Mouse (Mus musculus) heart, embryonic 12.5 days (tissue): ENCODE results near the gene Prph2. TPM values are rescaled to one million over a fixed set of nuclear protein-coding genes. Genes with fewer than 3 reads are reported as not detected.
A peak's percentile ranks its signal among the peaks of the same experiment; 100 is the strongest.

Experiments used
- ATAC-seq: fragments of 200-750 bp; cut with Nextera tagmentation; 2 replicates; pipeline ENCODE4 v1.8.0; 2017; ENCODE audit warnings: moderate TSS enrichment, moderate library complexity; ENCODE audit not compliant: insufficient number of reproducible peaks, low FRiP score
- H3K27ac ChIP-seq: fragments of 300-500 bp; sonication (generic); 2 replicates; pipeline ENCODE4 v1.5.1; 2016; ENCODE audit warnings: mild to moderate bottlenecking, moderate library complexity; ENCODE audit not compliant: poor library complexity, severe bottlenecking
- H3K27me3 ChIP-seq: fragments of 300-500 bp; sonication (generic); replicated peaks from 2 replicates; pipeline ENCODE4 v1.6.1; 2016; ENCODE audit warnings: mild to moderate bottlenecking, moderate library complexity
- H3K36me3 ChIP-seq: fragments of 300-500 bp; sonication (generic); 2 replicates; pipeline ENCODE4 v1.6.1; 2016; ENCODE audit warnings: mild to moderate bottlenecking, moderate library complexity
- H3K4me1 ChIP-seq: fragments of 300-500 bp; sonication (generic); replicated peaks from 2 replicates; pipeline ENCODE4 v1.6.1; 2016; ENCODE audit warnings: mild to moderate bottlenecking
- H3K4me2 ChIP-seq: fragments of 300-500 bp; sonication (generic); 2 replicates; pipeline ENCODE4 v1.6.1; 2016; ENCODE audit warnings: mild to moderate bottlenecking, moderate library complexity
- H3K4me3 ChIP-seq: fragments of 300-500 bp; sonication (generic); 2 replicates; pipeline ENCODE4 v1.5.1; 2016; ENCODE audit warnings: mild to moderate bottlenecking
- H3K9ac ChIP-seq: fragments of 300-500 bp; sonication (generic); 2 replicates; pipeline ENCODE4 v1.6.1; 2016; ENCODE audit warnings: mild to moderate bottlenecking, moderate library complexity
- H3K9me3 ChIP-seq: fragments of 300-500 bp; sonication (generic); replicated peaks from 2 replicates; pipeline ENCODE4 v1.6.1; 2016; ENCODE audit warnings: mild to moderate bottlenecking, moderate library complexity
- WGBS: fragments of 180-500 bp; shearing (Covaris S2); methylation state at CpG from one replicate; pipeline ENCODE4 v1.1.7; 2016; 5-methylcytosine and 5-hydroxymethylcytosine counted together
- polyA plus RNA-seq: library from polyadenylated mRNA; unstranded; fragments of >200 nt; fragmentation: Nextera tagmentation; extraction: Ambion mirVana; gene quantifications from 2 replicates; pipeline ENCODE4 v1.2.1, GENCODE M21; 2016

Prph2 gene
- polyA plus RNA-seq, 1 experiment from 2014 or later: not detected

DNA sequence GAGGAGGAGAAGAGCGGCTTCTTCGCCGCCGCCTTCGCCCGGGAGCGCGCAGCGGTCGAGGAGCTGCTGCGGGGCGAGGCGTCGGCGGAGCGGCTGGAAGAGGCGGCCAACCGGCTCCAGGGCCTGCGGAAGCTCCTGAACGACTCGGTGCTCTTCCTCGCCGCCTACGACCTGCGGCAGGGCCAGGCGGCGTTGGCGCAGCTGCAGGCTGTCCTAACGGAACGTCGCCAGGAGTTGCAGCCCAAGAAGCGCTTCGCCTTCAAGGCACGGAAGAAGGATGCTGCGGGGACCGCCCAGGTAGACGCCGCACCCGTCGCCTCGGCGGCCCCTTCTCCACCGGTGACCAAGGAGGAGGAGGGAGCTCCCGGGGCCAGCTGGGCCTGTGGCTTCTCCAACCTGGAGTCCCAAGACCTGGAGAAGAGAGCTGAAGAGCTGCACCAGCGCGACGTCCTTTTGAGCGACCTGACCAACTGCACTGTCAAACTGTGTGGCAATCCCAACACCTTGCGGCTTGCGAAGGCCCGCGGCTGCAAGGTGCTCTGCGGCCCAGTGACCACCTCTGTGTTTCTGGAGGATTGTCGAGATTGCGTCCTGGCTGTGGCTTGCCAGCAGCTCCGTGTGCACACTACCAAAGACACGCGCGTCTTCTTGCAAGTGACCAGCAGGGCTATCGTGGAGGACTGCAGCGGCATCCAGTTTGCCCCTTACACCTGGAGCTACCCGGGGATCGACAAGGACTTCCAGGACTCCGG is 19.2 kb upstream of the Prph2 start:
- Histone ChIP-seq H3K4me1 (peaks cover 28% of the 10 kb centered on the region), H3K9ac (peak overlapping the region; percentile 91), H3K27me3 (no peaks in the 10 kb centered on the region), H3K9me3 (no peaks in the 10 kb centered on the region), H3K27ac (peak overlapping the region; percentile 86), H3K4me3 (peak overlapping the region; percentile 75), H3K36me3 (peaks cover 10% of the 10 kb centered on the region), H3K4me2 (peak overlapping the region; percentile 96)
- 1% methylated on average over 64 of the region's 64 CpGs for WGBS
- peak; percentile 22 for ATAC-seq

- no peak overlapping the region for H3K27ac ChIP-seq
- no peak for ATAC-seq
- H3K4me1 ChIP-seq: peaks cover 21% of the 10 kb centered on the region
- no peak overlapping the region for H3K9ac ChIP-seq
- peaks cover 10% of the 10 kb centered on the region for H3K36me3 ChIP-seq
- 90% methylated on average over 9 of the region's 9 CpGs for WGBS
- H3K4me2 ChIP-seq: no peak overlapping the region
- H3K9me3 ChIP-seq: peaks cover 6% of the 10 kb centered on the region; the same call in 1 of the 2 replicates
- no peaks in the 10 kb centered on the region for H3K27me3 ChIP-seq
- H3K4me3 ChIP-seq: no peak overlapping the region
Measured at GRCm38 (mm10) chr17:46895426-46895825, 14.8 kb upstream of the Prph2 start.

GRCm38 (mm10) chr17:46897221-46897950 is 12.9 kb upstream of the Prph2 start:
- Histone ChIP-seq H3K27me3 (no peaks in the 10 kb centered on the region), H3K4me2 (no peak overlapping the region), H3K27ac (no peak overlapping the region), H3K36me3 (peaks cover 8% of the 10 kb centered on the region), H3K9ac (no peak overlapping the region), H3K9me3 (peaks cover 6% of the 10 kb centered on the region; the same call in 1 of the 2 replicates), H3K4me1 (peaks cover 12% of the 10 kb centered on the region), H3K4me3 (no peak overlapping the region)
- ATAC-seq: no peak
- 41% methylated on average over 13 of the region's 13 CpGs for WGBS

DNA sequence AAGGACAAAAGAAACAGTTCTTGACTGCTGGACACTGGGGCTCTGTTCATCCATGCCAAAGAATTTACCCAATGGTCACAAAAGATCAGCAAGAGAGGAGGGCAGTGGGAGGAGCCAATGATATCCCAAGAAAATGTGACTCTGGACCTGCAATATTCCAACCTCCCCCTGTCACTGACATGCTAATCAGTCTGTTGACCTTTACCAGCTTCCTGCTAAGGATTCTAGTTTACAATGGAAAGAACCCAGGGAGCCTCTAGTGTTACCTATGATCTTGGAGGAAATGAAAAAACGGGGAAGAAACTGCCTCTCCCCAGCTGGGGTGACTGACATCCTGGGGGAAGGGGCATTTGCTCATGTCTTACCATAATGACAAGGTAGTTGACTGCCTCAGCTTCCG is 9.3 kb upstream of the Prph2 start:
- no peak overlapping the region for H3K9ac ChIP-seq
- WGBS: 62% methylated on average over 2 of the region's 2 CpGs
- no peak overlapping the region for H3K4me3 ChIP-seq
- ATAC-seq: no peak
- no peak overlapping the region for H3K27ac ChIP-seq
- H3K27me3 ChIP-seq: no peaks in the 10 kb centered on the region
- peaks cover 6% of the 10 kb centered on the region; the same call in 1 of the 2 replicates for H3K9me3 ChIP-seq
- peaks cover 5% of the 10 kb centered on the region; the same call in 1 of the 2 replicates for H3K4me1 ChIP-seq
- H3K4me2 ChIP-seq: no peak overlapping the region
- no peaks in the 10 kb centered on the region for H3K36me3 ChIP-seq

DNA sequence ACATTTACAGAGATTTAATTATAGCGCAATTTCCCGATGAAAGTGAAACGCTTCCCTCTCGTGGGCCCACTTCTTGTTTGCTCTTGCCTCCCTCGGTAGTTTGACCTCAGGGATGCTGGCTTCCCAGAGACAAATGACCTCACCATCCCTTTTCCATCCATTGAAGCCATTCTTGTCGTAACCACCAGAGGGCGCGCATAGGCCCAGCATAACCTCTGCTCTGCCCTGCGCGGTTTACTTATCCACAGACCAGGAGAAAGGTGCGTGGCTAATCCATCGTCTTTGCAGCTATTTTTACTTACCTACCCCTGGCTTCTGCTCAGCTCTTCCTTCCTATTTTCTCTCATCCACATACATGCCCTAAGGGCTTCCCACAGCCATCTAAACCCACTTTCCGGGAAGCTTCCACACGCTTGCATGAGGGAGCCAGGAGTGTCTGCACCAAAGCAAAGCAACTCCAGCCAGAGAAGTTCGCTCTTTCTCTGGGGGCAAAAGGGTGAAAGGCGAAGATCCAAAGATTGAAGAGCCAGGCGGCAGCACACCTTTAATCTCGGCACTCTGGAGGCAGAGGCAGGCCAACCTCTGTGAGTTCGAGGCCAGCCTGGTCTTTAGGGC is 6.3 kb upstream of the Prph2 start:
- no peak overlapping the region for H3K27ac ChIP-seq
- H3K36me3 ChIP-seq: no peaks in the 10 kb centered on the region
- H3K4me3 ChIP-seq: no peak overlapping the region
- no peak overlapping the region; the same call in 1 of the 2 replicates for H3K9ac ChIP-seq
- ATAC-seq: peak; percentile 71
- no peaks in the 10 kb centered on the region for H3K9me3 ChIP-seq
- peaks cover 5% of the 10 kb centered on the region; the same call in 1 of the 2 replicates for H3K4me1 ChIP-seq
- 19% methylated on average over 19 of the region's 19 CpGs for WGBS
- H3K27me3 ChIP-seq: no peaks in the 10 kb centered on the region
- 0 out of 2 replicates have a peak overlapping the region, but pooled peaks have one; percentile 15 for H3K4me2 ChIP-seq

DNA sequence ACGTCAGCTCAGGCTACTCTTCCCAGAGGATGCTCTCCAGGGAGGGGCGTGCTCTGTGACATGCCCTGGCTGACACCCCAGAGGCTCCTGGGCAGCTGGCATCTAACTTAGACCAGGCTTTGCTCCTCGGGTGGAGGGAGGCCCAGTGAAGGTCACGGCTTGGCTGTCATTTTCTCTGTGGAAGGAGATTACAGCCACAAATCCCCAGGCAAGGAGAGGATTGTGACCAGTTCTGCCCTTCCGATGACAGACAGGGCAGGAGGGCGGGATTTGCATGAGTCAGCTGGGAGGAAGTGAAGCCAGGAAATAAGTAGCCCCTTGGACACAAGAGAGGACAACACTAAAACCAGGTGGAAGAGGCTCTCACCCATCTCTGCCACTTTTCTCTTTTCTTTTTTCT is 2.1 kb downstream of the Prph2 start:
- peak overlapping the region; percentile 38 for H3K4me2 ChIP-seq
- H3K36me3 ChIP-seq: no peaks in the 10 kb centered on the region
- no peak overlapping the region for H3K27ac ChIP-seq
- WGBS: 21% methylated on average over 6 of the region's 6 CpGs
- peaks cover 15% of the 10 kb centered on the region for H3K4me1 ChIP-seq
- peak; percentile 8; the same call in 1 of the 2 replicates for ATAC-seq
- H3K27me3 ChIP-seq: no peaks in the 10 kb centered on the region
- H3K9ac ChIP-seq: no peak overlapping the region
- H3K4me3 ChIP-seq: no peak overlapping the region
- H3K9me3 ChIP-seq: no peaks in the 10 kb centered on the region

- no peak overlapping the region for H3K4me3 ChIP-seq
- 64% methylated on average over 3 of the region's 3 CpGs for WGBS
- H3K9me3 ChIP-seq: no peaks in the 10 kb centered on the region
- H3K27ac ChIP-seq: no peak overlapping the region
- no peak for ATAC-seq
- no peak overlapping the region for H3K9ac ChIP-seq
- peaks cover 15% of the 10 kb centered on the region for H3K4me1 ChIP-seq
- H3K27me3 ChIP-seq: no peaks in the 10 kb centered on the region
- no peak overlapping the region for H3K4me2 ChIP-seq
- no peaks in the 10 kb centered on the region for H3K36me3 ChIP-seq
Measured at GRCm38 (mm10) chr17:46915129-46915528, 4.9 kb downstream of the Prph2 start.

DNA sequence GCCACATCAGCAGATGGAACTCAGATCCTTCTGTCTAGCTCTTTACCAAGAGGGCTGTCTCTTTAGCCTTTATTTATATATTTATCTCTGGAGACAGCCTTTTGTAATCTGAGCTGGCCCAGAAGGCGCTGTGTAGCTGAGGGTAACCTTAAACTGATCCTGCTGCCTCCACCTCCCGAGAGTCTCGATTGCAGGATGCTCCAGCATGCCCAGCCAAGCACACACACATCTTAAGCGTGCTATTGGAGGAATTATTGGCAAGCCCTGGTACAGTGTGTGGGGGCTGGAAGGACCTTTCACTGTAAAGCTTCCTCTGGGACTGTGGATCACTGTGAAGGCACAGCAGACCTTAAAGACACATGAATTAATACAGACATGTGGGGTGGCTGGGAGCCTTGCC is 8.7 kb downstream of the Prph2 start:
- H3K27me3 ChIP-seq: no peaks in the 10 kb centered on the region
- no peak overlapping the region for H3K27ac ChIP-seq
- no peak overlapping the region for H3K4me3 ChIP-seq
- H3K36me3 ChIP-seq: no peaks in the 10 kb centered on the region
- H3K4me1 ChIP-seq: no peaks in the 10 kb centered on the region
- no peak for ATAC-seq
- 21% methylated on average over 4 of the region's 4 CpGs for WGBS
- H3K9ac ChIP-seq: no peak overlapping the region
- H3K4me2 ChIP-seq: no peak overlapping the region
- H3K9me3 ChIP-seq: no peaks in the 10 kb centered on the region

- no peak overlapping the region for H3K4me2 ChIP-seq
- H3K27me3 ChIP-seq: no peaks in the 10 kb centered on the region
- 60% methylated on average over 6 of the region's 6 CpGs for WGBS
Measured at GRCm38 (mm10) chr17:46920855-46921254, 10.6 kb downstream of the Prph2 start.

DNA sequence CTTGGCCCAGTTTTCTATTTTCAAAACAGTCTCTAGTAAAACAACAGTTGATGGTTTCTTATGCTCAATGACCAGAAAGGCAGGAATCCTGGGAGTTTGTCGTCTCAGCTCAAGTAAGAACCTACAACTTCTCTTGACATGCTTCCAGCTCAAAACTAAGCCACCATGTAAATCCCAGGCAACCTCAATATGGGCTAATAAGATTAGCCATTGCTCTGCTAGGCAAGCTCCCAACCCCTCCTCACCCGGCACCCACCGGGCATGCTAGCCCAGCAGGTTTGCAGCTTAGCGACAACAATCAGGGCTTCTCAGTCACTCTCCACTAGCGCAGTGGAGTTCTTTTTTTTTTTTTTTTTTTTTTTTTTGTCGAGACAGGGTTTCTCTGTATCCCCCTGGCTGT is 15.9 kb downstream of the Prph2 start:
- H3K4me2 ChIP-seq: no peak overlapping the region
- no peak overlapping the region for H3K4me3 ChIP-seq
- no peaks in the 10 kb centered on the region for H3K4me1 ChIP-seq
- WGBS: 39% methylated on average over 6 of the region's 6 CpGs
- no peaks in the 10 kb centered on the region for H3K9me3 ChIP-seq
- no peak for ATAC-seq
- H3K36me3 ChIP-seq: peaks cover 35% of the 10 kb centered on the region
- no peak overlapping the region for H3K9ac ChIP-seq
- no peaks in the 10 kb centered on the region for H3K27me3 ChIP-seq
- H3K27ac ChIP-seq: no peak overlapping the region

More at GRCm38 (mm10) chr17:46920855-46921254, 10.6 kb downstream of the Prph2 start:
- no peak for ATAC-seq
- Histone ChIP-seq H3K4me3 (no peak overlapping the region), H3K36me3 (no peaks in the 10 kb centered on the region), H3K9me3 (no peaks in the 10 kb centered on the region), H3K4me1 (no peaks in the 10 kb centered on the region), H3K9ac (no peak overlapping the region), H3K27ac (no peak overlapping the region)

DNA sequence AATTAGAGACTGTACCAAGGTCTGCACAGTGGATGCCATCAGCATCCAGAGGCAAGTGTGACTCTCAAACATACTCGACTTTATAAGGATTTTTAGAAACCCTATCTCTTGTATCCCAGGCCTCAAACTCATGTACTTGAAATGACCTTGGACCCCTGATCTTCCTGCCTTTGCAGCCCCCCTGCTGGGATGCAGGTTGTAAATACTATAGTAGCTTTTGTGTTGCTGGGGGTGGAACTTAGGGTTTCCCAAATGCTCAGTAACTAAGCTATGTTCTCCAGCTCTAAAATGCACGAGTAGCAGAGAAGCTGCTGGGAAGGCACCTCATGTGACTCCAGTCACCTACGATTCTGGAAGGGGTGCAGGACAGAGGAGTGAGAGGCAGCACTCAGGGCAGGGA is 16.7 kb downstream of the Prph2 start:
- WGBS: 64% methylated on average over 3 of the region's 3 CpGs
- no peak overlapping the region for H3K9ac ChIP-seq
- H3K4me1 ChIP-seq: no peaks in the 10 kb centered on the region
- no peak overlapping the region for H3K4me3 ChIP-seq
- H3K27me3 ChIP-seq: no peaks in the 10 kb centered on the region
- ATAC-seq: no peak
- H3K36me3 ChIP-seq: peaks cover 42% of the 10 kb centered on the region
- no peak overlapping the region for H3K4me2 ChIP-seq
- H3K9me3 ChIP-seq: no peaks in the 10 kb centered on the region
- H3K27ac ChIP-seq: no peak overlapping the region
